Mouse (Mus musculus) liver, embryonic 11.5 days (tissue): ENCODE results near the gene Taok3. TPM values are rescaled to one million over a fixed set of nuclear protein-coding genes. Genes with fewer than 3 reads are reported as not detected.

ENCODE experiments used
- ATAC-seq: fragments of 200-750 bp; cut with Nextera tagmentation; replicated peaks from 2 replicates; pipeline ENCODE4 v1.8.0; 2017; ENCODE audit warnings: moderate number of reproducible peaks, mild to moderate bottlenecking, moderate TSS enrichment, moderate library complexity; ENCODE audit not compliant: low FRiP score
- DNase-seq: peaks from one replicate; pipeline ENCODE4 v3.0.0-alpha.2; 2017; ENCODE audit warnings: low spot score
- H3K27ac ChIP-seq: fragments of 300-500 bp; sonication (generic); 2 replicates; pipeline ENCODE4 v1.5.1; 2014; ENCODE audit warnings: mild to moderate bottlenecking, low read depth, low read length, control low read depth
- H3K27me3 ChIP-seq: fragments of 300-500 bp; sonication (generic); replicated peaks from 2 replicates; pipeline ENCODE4 v1.6.1; 2014; ENCODE audit warnings: low read length, mixed read lengths; ENCODE audit not compliant: control insufficient read depth, insufficient read depth
- H3K36me3 ChIP-seq: fragments of 300-500 bp; sonication (generic); 2 replicates; pipeline ENCODE4 v1.6.1; 2014; ENCODE audit warnings: mild to moderate bottlenecking, low read length, moderate library complexity, mixed read lengths; ENCODE audit not compliant: control insufficient read depth, insufficient read depth
- H3K4me1 ChIP-seq: fragments of 300-500 bp; sonication (generic); replicated peaks from 2 replicates; pipeline ENCODE4 v1.6.1; 2014; ENCODE audit warnings: low read length, mixed read lengths; ENCODE audit not compliant: control insufficient read depth, insufficient read depth
- H3K4me2 ChIP-seq: fragments of 300-500 bp; sonication (generic); 2 replicates; pipeline ENCODE4 v1.6.1; 2014; ENCODE audit warnings: mild to moderate bottlenecking, control low read depth, moderate library complexity
- H3K4me3 ChIP-seq: fragments of 300-500 bp; sonication (generic); 2 replicates; pipeline ENCODE4 v1.5.1; 2014; ENCODE audit warnings: low read depth, low read length, control low read depth
- H3K9ac ChIP-seq: fragments of 300-500 bp; sonication (generic); 2 replicates; pipeline ENCODE4 v1.6.1; 2014; ENCODE audit warnings: low read depth, low read length, control low read depth
- H3K9me3 ChIP-seq: fragments of 300-500 bp; sonication (generic); 2 replicates; pipeline ENCODE4 v1.6.1; 2016; ENCODE audit warnings: low read length, inconsistent platforms, mixed read lengths; ENCODE audit not compliant: control insufficient read depth
- WGBS: fragments of 180-500 bp; shearing (Covaris S2); extraction: QIAGEN DNeasy Blood & Tissue Kit; methylation state at CpG from one replicate; pipeline ENCODE4 v1.1.7; 2014; 5-methylcytosine and 5-hydroxymethylcytosine counted together
- polyA plus RNA-seq: library from polyadenylated mRNA; unstranded; fragments of >200 nt; fragmentation: Nextera tagmentation; extraction: Ambion mirVana; gene quantifications from 2 replicates; pipeline ENCODE4 v1.2.1, GENCODE M21; 2014

Gene Taok3
- polyA plus RNA-seq, 1 experiment from 2014 or later, result 69.3 TPM

DNA sequence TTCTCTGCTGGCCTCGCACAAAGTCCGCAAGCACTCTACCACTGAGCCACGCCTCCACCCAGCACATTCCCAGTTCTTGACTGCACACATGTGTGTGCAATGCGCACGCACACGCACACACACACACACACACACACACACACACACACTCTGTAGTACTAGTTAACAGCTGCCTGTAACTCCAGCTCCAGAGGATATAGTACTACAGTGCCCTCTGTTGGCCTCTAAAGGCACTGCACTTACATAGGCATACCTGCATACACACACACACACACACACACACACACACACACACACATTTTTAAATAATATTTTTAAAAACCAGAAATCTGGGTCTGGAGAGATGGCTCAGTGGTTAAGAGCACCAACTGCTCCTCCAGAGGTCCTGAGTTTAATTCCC lies 157.9 kb downstream of the Taok3 start:
- Histone ChIP-seq H3K4me3 (no peak overlapping the region), H3K4me2 (no peak overlapping the region), H3K9ac (no peak overlapping the region), H3K4me1 (no peaks in the 10 kb centered on the region; the same call in 1 of the 2 replicates), H3K36me3 (peaks cover 6% of the 10 kb centered on the region; the same call in 1 of the 2 replicates), H3K27me3 (no peaks in the 10 kb centered on the region), H3K9me3 (no peaks in the 10 kb centered on the region), H3K27ac (no peak overlapping the region)
- no peak for ATAC-seq
- 93% methylated on average over 6 of the region's 6 CpGs for WGBS
- no peak for DNase-seq

DNA sequence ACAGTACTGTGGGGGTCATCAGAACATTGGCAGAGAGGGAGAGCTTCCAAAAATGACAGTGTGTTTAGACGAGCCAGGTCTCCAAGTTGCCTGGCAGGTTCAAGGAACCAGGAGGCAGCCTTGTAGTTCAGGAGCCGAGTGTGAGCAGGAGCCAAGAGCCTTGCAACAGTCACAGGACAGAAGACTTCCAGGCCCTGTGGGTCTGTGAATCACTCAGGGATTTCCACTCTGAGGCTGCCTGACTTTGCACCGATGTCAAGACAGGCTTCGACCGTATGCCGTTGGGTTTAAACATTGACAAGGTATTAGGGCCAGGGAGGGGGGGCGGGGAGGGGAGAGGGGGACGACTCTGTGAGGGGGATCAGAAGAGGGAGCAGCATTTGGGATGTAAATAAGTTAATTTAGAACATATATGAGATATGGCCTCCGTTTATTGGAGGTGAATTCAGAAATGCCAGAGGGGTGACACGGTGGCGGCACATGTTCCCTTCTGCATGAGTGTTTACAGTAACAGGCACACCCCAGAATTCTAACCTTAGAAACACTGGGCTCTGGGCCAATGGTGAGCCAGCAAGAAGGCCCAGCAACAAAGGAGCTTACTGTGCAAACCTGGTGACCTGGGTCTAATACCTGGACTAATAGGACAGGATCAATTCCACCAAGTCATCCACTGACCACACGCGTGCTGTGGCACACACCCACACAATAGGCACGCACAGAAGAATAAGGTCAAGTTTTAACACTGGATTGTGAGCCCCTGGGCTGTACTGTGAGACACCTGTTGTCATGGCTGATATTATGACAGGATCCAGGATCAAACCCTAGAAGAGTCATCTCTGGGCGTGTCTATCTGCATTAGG lies 159.1 kb downstream of the Taok3 start:
- no peaks in the 10 kb centered on the region for H3K9me3 ChIP-seq
- H3K36me3 ChIP-seq, result peaks cover 12% of the 10 kb centered on the region; the same call in 1 of the 2 replicates
- H3K9ac ChIP-seq, result no peak overlapping the region
- no peak overlapping the region for H3K27ac ChIP-seq
- H3K4me2 ChIP-seq, result no peak overlapping the region
- WGBS, result 86% methylated on average over 15 of the region's 15 CpGs
- H3K27me3 ChIP-seq, result no peaks in the 10 kb centered on the region
- ATAC-seq, result no peak
- H3K4me3 ChIP-seq, result no peak overlapping the region
- no peaks in the 10 kb centered on the region; the same call in 1 of the 2 replicates for H3K4me1 ChIP-seq
- no peak for DNase-seq

DNA sequence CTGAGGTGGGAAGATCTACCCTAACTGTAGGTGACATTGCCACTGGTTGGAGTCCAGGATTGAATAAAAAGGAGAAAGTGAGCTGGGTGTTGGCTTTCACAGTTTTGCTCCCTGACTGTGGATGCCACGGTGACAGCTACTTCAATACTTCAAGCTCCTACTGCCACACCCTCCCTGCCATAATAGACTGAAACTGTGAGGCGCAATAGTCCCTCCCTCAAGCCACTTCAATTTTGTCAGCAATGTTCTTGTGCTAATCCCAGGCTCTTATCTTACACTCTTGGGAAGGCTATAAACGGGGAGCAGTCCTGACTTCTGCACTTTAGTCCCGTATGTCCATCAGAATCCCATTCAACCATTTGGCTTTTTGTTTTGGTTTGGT lies 159.7 kb downstream of the Taok3 start:
- WGBS, result 66% methylated on average over 4 of the region's 4 CpGs
- H3K27ac ChIP-seq, result no peak overlapping the region
- DNase-seq, result no peak

DNA sequence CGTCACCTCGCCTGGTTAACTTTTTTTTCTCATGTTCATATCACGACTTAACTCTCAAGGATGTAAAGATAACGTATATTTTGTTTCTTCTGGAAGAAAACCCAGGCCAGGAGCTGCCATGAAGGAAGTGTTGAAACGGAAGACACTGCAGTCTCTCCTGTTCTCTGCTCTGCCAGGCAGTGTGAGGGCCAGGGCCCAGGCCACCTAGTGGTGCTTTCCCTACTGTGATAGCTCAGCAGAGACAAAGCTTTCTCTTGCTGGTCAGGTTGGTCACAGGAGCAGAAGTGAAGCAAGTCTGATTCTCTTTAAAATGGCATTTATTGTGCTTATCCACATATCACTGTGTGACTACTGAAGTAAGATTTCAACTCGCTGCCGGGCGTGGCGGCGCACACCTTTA lies 161.6 kb downstream of the Taok3 start:
- Histone ChIP-seq H3K4me2 (no peak overlapping the region), H3K36me3 (peaks cover 22% of the 10 kb centered on the region; the same call in 1 of the 2 replicates), H3K27ac (no peak overlapping the region), H3K4me1 (peaks cover 11% of the 10 kb centered on the region), H3K9ac (no peak overlapping the region), H3K27me3 (no peaks in the 10 kb centered on the region), H3K4me3 (no peak overlapping the region), H3K9me3 (no peaks in the 10 kb centered on the region)
- ATAC-seq (no peak), DNase-seq (no peak)
- WGBS, result 91% methylated on average over 10 of the region's 10 CpGs

More for the DNA sequence above, 159.7 kb downstream of the Taok3 start:
- no peak for ATAC-seq
- H3K36me3 ChIP-seq, result peaks cover 18% of the 10 kb centered on the region; the same call in 1 of the 2 replicates
- H3K27me3 ChIP-seq, result no peaks in the 10 kb centered on the region
- H3K9me3 ChIP-seq, result no peaks in the 10 kb centered on the region
- H3K9ac ChIP-seq, result no peak overlapping the region
- H3K4me3 ChIP-seq, result no peak overlapping the region
- no peak overlapping the region for H3K4me2 ChIP-seq
- peaks cover 5% of the 10 kb centered on the region; the same call in 1 of the 2 replicates for H3K4me1 ChIP-seq

- H3K4me1 ChIP-seq, result peaks cover 11% of the 10 kb centered on the region
- H3K27ac ChIP-seq, result no peak overlapping the region
- peaks cover 22% of the 10 kb centered on the region; the same call in 1 of the 2 replicates for H3K36me3 ChIP-seq
- no peak for ATAC-seq
- no peak for DNase-seq
- no peak overlapping the region for H3K9ac ChIP-seq
- no peaks in the 10 kb centered on the region for H3K27me3 ChIP-seq
- WGBS, result 86% methylated on average over 8 of the region's 8 CpGs
- H3K4me2 ChIP-seq, result no peak overlapping the region
- no peak overlapping the region for H3K4me3 ChIP-seq
- H3K9me3 ChIP-seq, result no peaks in the 10 kb centered on the region
Measured at GRCm38 (mm10) chr5:117282360-117282759, 162.4 kb downstream of the Taok3 start.

- no peak overlapping the region for H3K27ac ChIP-seq
Measured at GRCm38 (mm10) chr5:117284029-117284428, 164.1 kb downstream of the Taok3 start.

GRCm38 (mm10) chr5:117284682-117285081 lies 164.8 kb downstream of the Taok3 start:
- 91% methylated on average over 7 of the region's 7 CpGs for WGBS
- DNase-seq, result no peak
- Histone ChIP-seq H3K4me2 (no peak overlapping the region), H3K9me3 (no peaks in the 10 kb centered on the region), H3K4me3 (no peak overlapping the region), H3K4me1 (peaks cover 17% of the 10 kb centered on the region), H3K36me3 (peaks cover 22% of the 10 kb centered on the region; the same call in 1 of the 2 replicates), H3K27me3 (no peaks in the 10 kb centered on the region), H3K9ac (no peak overlapping the region), H3K27ac (no peak overlapping the region)
- ATAC-seq, result no peak

More at GRCm38 (mm10) chr5:117284029-117284428, 164.1 kb downstream of the Taok3 start:
- Histone ChIP-seq H3K27me3 (no peaks in the 10 kb centered on the region), H3K36me3 (peaks cover 22% of the 10 kb centered on the region; the same call in 1 of the 2 replicates), H3K4me3 (no peak overlapping the region), H3K4me1 (peaks cover 17% of the 10 kb centered on the region), H3K9ac (no peak overlapping the region), H3K4me2 (no peak overlapping the region), H3K9me3 (no peaks in the 10 kb centered on the region)
- DNase-seq (no peak), ATAC-seq (no peak)
- WGBS, result 77% methylated on average over 9 of the region's 9 CpGs

GRCm38 (mm10) chr5:117285266-117285665 lies 165.3 kb downstream of the Taok3 start:
- 82% methylated on average over 4 of the region's 4 CpGs for WGBS
- DNase-seq, result no peak
- ATAC-seq, result no peak
- Histone ChIP-seq H3K27ac (no peak overlapping the region), H3K9ac (0 out of 2 replicates have a peak overlapping the region, but pooled peaks have one; percentile 5), H3K36me3 (peaks cover 22% of the 10 kb centered on the region; the same call in 1 of the 2 replicates), H3K4me2 (no peak overlapping the region), H3K4me1 (peaks cover 17% of the 10 kb centered on the region), H3K27me3 (no peaks in the 10 kb centered on the region), H3K4me3 (no peak overlapping the region; the same call in 1 of the 2 replicates), H3K9me3 (no peaks in the 10 kb centered on the region)
